Mouse (Mus musculus) cerebellum, adult 2 months (tissue): ENCODE data around the gene Slc39a13.

Experiments used
- CTCF ChIP-seq: fragments of 200-500 bp; IDR thresholded peaks from 2 replicates; pipeline ENCODE4 v1.5.1; 2011; ENCODE audit warnings: low read depth, mild to moderate bottlenecking, control low read depth, low read length, moderate library complexity, borderline replicate concordance; ENCODE audit not compliant: insufficient read depth
- POLR2A ChIP-seq: fragments of 200-500 bp; IDR thresholded peaks from 2 replicates; pipeline ENCODE4 v1.6.1; 2011; ENCODE audit warnings: low read length, control low read depth, borderline replicate concordance; ENCODE audit not compliant: insufficient read depth

GRCm38 (mm10) chr2:91062779-91063606 lies 7.2 kb downstream of the Slc39a13 start:
- no peak for TF ChIP-seq CTCF
- TF ChIP-seq POLR2A: no peak
